Mouse (Mus musculus): Measurements from ENCODE around the gene Nemp1. TPM values are rescaled to one million over a fixed set of nuclear protein-coding genes. Genes with fewer than 3 reads are reported as not detected.

Gene Nemp1
- polyA plus RNA-seq, 1 experiment = 3.6 TPM

DNA sequence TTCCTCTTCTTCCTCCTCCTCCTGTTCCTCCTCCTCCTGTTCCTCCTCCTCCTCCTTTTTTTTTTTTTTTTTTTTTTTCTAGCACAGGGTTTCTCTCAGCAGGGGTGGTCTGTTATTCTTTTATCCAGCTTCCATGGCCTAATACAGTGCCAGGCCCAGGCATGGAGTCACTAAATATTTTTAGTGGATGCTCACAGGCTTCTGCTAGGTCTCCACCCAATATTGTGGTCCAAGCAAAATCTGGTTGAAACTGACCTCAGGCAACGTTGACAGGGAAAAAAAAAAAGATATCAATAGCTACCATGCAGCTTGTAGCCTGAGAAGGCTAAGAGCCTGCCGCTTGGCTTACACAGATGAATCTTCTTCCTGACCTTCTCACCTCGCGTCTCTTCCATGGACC is 44.0 kb upstream of the Nemp1 start:
- TF ChIP-seq POLR2A (IDR thresholded peaks at IDR 0.05; ENCODE audit: borderline replicate concordance, extremely low read depth, low read depth, low read length) = no peak
- no peak for TF ChIP-seq CTCF (IDR thresholded peaks at IDR 0.05; ENCODE audit: insufficient read depth, low read length)
- no peaks in the 10 kb centered on the region; the same call in 1 of the 2 replicates for H3K4me1 ChIP-seq (ENCODE audit: control insufficient read depth, insufficient read depth, low read length)
- no peak for DNase-seq
- 63% methylated on average over 4 of the region's 4 CpGs for WGBS
- no peak overlapping the region for H3K4me3 ChIP-seq (replicated peaks; ENCODE audit: extremely low read depth, low read depth, low read length)

DNA sequence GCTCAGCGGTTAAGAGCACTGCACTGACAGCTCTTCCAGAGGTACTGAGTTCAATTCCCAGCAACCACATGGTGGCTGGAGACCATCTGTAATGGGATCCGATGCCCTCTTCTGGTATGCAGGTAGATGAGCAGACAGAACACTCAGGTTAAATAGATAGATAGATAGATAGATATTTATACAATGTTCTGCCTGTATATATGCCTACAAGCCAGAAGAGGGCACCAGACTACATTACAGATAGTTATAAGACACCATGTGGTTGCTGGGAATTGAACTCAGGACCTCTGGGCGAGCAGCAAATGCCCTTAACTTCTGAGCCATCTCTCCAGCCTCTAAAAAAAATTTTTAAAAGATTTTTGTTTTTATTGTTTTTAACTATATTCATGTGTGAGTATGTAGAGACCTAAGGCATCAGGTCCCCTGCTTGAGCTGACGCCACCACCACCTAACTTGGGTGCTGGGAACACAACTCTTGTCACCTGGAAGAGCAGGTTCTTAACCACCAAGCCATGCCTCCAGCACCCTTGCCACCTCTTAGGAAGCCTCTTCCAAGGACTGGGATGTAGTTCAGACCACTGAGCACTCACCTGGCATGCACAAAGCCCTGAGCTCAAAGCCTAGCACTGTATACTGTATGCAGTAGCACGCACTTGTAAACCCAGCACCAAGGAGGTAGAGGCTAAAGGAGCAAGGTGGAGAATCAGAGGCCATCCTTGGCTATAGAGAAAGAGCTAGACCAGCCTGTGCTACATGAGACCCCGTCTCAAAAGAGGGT is 43.1 kb upstream of the Nemp1 start:
- 93% methylated on average over 6 of the region's 6 CpGs for WGBS
- TF ChIP-seq POLR2A (IDR thresholded peaks at IDR 0.05; ENCODE audit: borderline replicate concordance, extremely low read depth, low read depth, low read length) (no peak), CTCF (IDR thresholded peaks at IDR 0.05; ENCODE audit: insufficient read depth, low read length) (no peak)
- H3K4me1 ChIP-seq (ENCODE audit: control insufficient read depth, insufficient read depth, low read length) = no peaks in the 10 kb centered on the region; the same call in 1 of the 2 replicates
- H3K4me3 ChIP-seq (replicated peaks; ENCODE audit: extremely low read depth, low read depth, low read length) = no peak overlapping the region
- no peak for DNase-seq

DNA sequence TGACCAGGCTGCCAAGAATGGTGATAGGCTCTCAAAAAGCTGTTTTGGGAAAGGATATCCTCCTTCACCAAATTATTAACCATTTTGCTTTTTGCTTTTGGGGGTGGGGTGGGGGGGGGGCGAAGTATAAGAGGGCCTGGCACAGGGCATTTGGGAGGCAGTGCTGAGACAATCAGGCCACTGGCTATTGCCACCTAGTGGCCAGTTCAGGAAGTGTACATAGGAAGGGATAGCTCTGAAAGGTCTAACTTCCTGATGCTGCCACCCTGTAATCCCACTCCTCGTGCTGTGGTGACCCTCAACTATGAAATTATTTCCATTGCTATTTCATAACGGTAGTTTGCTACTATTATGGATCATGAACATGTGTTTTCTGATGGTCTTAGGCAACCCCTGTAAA is 40.3 kb upstream of the Nemp1 start:
- Histone ChIP-seq H3K4me1 (ENCODE audit: control insufficient read depth, insufficient read depth, low read length) (no peaks in the 10 kb centered on the region; the same call in 1 of the 2 replicates), H3K4me3 (replicated peaks; ENCODE audit: extremely low read depth, low read depth, low read length) (no peak overlapping the region)
- no peak for DNase-seq
- WGBS = 89% methylated on average over 3 of the region's 3 CpGs
- TF ChIP-seq CTCF (IDR thresholded peaks at IDR 0.05; ENCODE audit: insufficient read depth, low read length) = peak; percentile 68
- TF ChIP-seq POLR2A (IDR thresholded peaks at IDR 0.05; ENCODE audit: borderline replicate concordance, extremely low read depth, low read depth, low read length) = no peak

DNA sequence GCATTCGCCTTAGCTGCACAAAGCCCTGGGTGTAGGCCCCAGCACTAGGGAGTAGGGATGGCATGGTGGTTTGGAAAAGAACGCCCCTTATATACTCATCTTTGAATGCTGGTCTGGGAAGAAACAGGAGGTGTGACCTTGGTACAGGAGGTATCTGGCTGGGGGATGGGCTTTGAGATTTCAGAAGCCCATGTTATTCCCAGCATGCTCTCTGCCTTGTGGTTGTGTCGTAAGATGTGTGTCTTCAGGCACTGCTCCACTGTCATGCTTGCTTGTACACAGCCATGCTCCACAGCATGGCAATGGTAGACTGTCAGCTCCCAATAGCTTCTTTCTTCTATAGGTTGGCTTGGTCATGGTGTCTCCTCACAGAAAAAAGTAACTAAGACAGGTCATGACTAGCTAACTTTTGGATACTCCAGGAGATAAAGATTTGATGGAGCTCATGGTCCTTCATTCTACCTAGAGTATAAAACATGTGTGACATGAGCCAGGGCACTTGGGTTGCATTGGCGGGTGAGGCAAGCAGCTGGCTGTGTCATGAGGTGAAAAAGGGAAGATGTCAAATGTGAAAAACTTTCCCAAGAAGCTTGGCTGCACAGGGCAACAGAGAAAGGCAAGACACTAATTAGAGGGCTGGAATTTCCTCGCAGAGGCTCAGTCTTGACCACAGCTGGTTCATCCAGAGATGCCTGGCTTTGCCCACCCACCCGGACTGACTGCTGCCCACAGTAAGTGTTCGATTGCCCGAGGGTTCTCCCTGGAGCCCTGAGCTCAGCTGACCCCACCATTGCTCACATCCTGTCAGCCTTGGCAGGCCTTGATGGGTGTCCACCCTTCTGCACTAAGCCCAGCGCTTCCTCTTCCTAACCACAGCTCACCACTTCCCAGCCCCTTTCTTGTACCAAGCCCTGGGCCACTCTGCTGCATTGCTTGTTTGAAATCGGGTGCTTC is 35.2 kb upstream of the Nemp1 start:
- TF ChIP-seq POLR2A (IDR thresholded peaks at IDR 0.05; ENCODE audit: borderline replicate concordance, extremely low read depth, low read depth, low read length) (no peak), CTCF (IDR thresholded peaks at IDR 0.05; ENCODE audit: insufficient read depth, low read length) (no peak)
- no peak for DNase-seq

DNA sequence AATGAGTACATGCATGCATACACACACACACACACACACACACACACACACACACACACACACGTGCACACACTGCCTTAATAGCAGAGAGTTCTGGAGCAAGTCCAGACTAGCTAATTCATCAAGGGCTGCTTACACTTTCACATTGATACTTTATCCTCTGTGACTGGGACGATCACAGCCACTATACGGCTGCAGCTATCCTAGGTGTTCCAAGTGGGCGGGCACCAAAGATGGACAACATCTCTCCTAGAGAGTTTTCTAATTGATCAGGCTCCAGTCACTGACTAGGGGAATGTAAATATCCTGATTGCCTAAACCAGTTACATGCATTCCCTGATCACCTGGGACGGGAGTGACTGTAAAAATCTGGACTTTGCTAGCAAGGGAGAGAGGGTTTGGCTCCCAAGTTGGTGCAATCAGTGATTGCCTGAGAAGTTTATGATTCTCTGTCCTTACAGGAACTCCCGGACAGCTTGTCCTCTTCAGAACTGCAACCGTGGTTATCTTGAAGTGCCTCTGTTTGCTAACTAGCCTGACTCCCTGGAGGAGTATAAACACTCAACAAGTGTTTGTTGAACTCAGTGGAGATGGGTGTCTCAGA is 33.9 kb upstream of the Nemp1 start:
- peaks cover 5% of the 10 kb centered on the region; the same call in 1 of the 2 replicates for H3K4me1 ChIP-seq (ENCODE audit: control insufficient read depth, insufficient read depth, low read length)
- H3K4me3 ChIP-seq (replicated peaks; ENCODE audit: extremely low read depth, low read depth, low read length) = no peak overlapping the region
- 41% methylated on average over 7 of the region's 7 CpGs for WGBS
- no peak for DNase-seq
- TF ChIP-seq POLR2A (IDR thresholded peaks at IDR 0.05; ENCODE audit: borderline replicate concordance, extremely low read depth, low read depth, low read length) (no peak), CTCF (IDR thresholded peaks at IDR 0.05; ENCODE audit: insufficient read depth, low read length) (no peak)

More for the DNA sequence above, 35.2 kb upstream of the Nemp1 start:
- WGBS = 53% methylated on average over 10 of the region's 10 CpGs
- Histone ChIP-seq H3K4me3 (replicated peaks; ENCODE audit: extremely low read depth, low read depth, low read length) (no peak overlapping the region), H3K4me1 (ENCODE audit: control insufficient read depth, insufficient read depth, low read length) (peaks cover 5% of the 10 kb centered on the region; the same call in 1 of the 2 replicates)

DNA sequence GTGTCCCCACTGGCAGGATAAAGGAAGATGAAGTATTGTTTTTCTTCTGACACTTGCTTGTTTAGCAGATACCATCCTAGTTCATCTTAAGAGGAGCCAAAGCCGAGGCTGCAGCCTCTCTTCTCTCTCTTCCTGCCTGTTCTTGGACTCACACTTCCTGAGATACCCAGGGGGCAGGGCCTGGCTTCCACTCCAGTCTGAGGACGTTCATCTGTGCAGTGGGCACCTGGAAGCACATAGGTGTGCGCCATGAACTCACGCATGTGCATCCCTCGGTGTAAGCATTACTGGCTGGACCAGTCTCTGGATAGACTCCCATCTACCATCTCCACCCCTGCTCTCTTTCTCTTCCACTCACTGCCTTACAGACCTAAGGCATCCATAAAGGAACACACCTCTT is 26.3 kb upstream of the Nemp1 start:
- WGBS = 62% methylated on average over 5 of the region's 5 CpGs
- no peaks in the 10 kb centered on the region for H3K4me1 ChIP-seq (ENCODE audit: control insufficient read depth, insufficient read depth, low read length)
- TF ChIP-seq CTCF (IDR thresholded peaks at IDR 0.05; ENCODE audit: insufficient read depth, low read length) = no peak
- no peak for TF ChIP-seq POLR2A (IDR thresholded peaks at IDR 0.05; ENCODE audit: borderline replicate concordance, extremely low read depth, low read depth, low read length)
- H3K4me3 ChIP-seq (replicated peaks; ENCODE audit: extremely low read depth, low read depth, low read length) = no peak overlapping the region
- no peak for DNase-seq

DNA sequence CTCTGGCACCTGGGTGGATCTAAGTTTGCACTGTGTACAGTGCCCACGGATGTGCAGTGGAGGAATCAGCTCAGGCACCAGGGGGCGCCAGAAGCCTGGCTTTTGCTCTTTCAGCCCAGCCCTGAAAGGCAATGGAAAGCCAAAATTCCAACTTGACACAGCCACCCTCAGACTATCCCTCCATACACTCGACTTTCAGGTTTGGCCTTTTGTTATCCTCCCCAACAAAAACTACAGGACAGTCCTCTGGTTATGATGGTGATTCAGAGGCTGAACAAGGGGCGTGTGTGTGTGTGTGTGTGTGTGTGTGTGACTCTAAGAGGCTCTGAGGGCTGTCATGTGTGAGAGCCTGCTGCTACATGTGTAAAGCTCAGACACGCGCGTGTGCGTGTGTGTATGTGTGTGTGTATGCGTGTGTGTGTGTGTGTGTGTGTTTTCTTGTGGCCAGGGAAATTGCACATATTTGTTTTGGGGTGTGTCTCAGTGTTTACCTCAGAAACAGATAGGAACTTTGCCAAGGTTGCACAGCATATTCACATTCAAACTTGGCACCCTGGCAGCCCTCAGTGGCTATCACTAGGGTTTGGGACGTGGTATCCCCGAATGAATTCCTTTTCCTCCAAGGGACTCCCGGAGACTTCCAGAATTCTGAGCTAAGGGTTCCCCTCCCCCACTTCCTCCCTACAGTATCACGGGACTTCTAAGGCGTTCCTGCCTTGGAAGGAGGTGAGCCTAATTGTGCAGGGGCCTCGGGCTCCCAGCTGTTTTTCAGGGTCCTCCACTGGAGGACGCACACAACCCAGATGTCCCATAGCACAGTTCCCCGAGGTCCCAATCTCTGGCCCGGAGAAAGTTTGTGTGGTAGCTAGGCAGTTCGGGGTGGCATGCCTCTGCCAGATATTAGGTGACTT is 24.6 kb upstream of the Nemp1 start:
- WGBS = under 1% methylated on average over 19 of the region's 19 CpGs
- Histone ChIP-seq H3K4me1 (ENCODE audit: control insufficient read depth, insufficient read depth, low read length) (no peaks in the 10 kb centered on the region), H3K4me3 (replicated peaks; ENCODE audit: extremely low read depth, low read depth, low read length) (peak overlapping the region; percentile 83)
- TF ChIP-seq POLR2A (IDR thresholded peaks at IDR 0.05; ENCODE audit: borderline replicate concordance, extremely low read depth, low read depth, low read length) = peak; percentile 44; the same call in 1 of the 2 replicates
- peak; percentile 91 for TF ChIP-seq CTCF (IDR thresholded peaks at IDR 0.05; ENCODE audit: insufficient read depth, low read length)
- peak; percentile 92 for DNase-seq

DNA sequence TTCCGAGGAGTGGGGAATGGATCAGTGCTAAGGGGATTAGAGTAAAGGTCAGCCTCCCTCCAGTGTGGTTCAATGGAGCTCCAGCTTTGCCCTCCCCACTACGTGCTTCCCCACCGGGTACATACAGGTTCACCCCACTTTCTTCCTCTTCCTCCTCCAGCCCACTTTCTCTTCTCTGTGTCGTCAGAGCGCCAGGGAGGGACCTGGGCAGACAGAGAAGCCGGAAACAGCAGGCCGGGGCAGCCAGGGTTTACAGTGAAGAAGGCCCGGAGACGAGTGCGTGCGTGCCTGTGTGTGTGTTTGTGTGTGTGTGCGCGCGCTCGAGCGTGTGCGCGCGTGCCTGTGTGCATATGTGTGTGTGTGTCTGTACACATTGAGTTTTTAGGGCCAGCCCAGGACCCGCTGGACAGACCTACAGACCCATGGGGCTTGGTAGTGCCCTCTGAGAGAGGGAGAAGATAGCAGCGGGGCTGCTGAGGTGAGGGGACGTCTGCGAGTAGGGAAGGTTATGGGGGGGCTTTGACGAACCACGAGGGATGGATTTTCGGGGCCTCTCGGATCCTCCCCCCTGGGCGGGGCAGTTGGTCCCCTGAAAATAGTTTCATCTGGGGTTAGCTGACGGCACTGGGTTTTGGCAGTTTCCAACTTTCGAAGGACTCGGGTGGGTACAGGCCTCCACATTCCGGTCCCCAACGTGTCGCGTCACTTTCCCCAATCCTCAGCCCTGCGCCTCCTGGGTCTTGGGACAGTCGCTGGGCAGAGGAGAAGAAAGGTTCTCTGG is 23.7 kb upstream of the Nemp1 start, which contains the start of gene Stat6:
Stat6 (plus strand) TSS at position 215 of the 781 bp plus-strand sequence.
- peak within 1 kb of the TSS; percentile 83 for H3K4me3 ChIP-seq (replicated peaks; ENCODE audit: extremely low read depth, low read depth, low read length)
- peak; percentile 85 for DNase-seq
- H3K4me1 ChIP-seq (ENCODE audit: control insufficient read depth, insufficient read depth, low read length) = no peaks in the 10 kb centered on the region
- TF ChIP-seq CTCF (IDR thresholded peaks at IDR 0.05; ENCODE audit: insufficient read depth, low read length) = no peak
- peak; percentile 89; the same call in 1 of the 2 replicates for TF ChIP-seq POLR2A (IDR thresholded peaks at IDR 0.05; ENCODE audit: borderline replicate concordance, extremely low read depth, low read depth, low read length)
- under 1% methylated on average over 37 of the region's 37 CpGs for WGBS

Data from lung, adult 2 months (tissue).